Mouse (Mus musculus): ENCODE results near the gene Olfr763. TPM values are rescaled to one million over a fixed set of nuclear protein-coding genes. Genes with fewer than 3 reads are reported as not detected.

Olfr763 gene
- polyA plus RNA-seq (2012; fragmentation: generic; extraction: Trizol), result 0.05 TPM

- Histone ChIP-seq H3K79me2 (ENCODE audit: control insufficient read depth, insufficient read depth) (no peaks in the 10 kb centered on the region), H3K36me3 (ENCODE audit: control insufficient read depth, insufficient read depth) (no peaks in the 10 kb centered on the region), H3ac (ENCODE audit: control insufficient read depth, insufficient read length) (no peak within 1 kb of the TSS), H3K4me2 (ENCODE audit: low read depth) (no peak within 1 kb of the TSS), H3K27me3 (ENCODE audit: control insufficient read depth, insufficient read depth, insufficient read length) (no peaks in the 10 kb centered on the region), H3K4me3 (no peak within 1 kb of the TSS)
- TF ChIP-seq SRF (IDR thresholded peaks at IDR 0.05; ENCODE audit: control insufficient read depth, insufficient read length, low read depth), result no peak
- TF ChIP-seq MAX (IDR thresholded peaks at IDR 0.05; ENCODE audit: low read depth), result no peak
- TF ChIP-seq TCF3 (IDR thresholded peaks at IDR 0.05; ENCODE audit: insufficient read length, low read depth), result no peak
- no peak for TF ChIP-seq CEBPB (IDR thresholded peaks at IDR 0.05; ENCODE audit: insufficient read depth, poor library complexity, severe bottlenecking)
- no peak for TF ChIP-seq USF1 (IDR thresholded peaks at IDR 0.05; ENCODE audit: low read depth)
- TF ChIP-seq MYOG (IDR thresholded peaks at IDR 0.05; ENCODE audit: control insufficient read depth in 1 of 3, insufficient read depth in 1 of 3, insufficient read length in 2 of 3, low read depth in 2 of 3), result no peak
Measured at GRCm38 (mm10) chr10:129010288-129010841, at the start of gene Olfr763. Gene Olfr763, plus strand, starts transcription at chr10:129010791.

GRCm38 (mm10) chr10:128964961-128965360 is 45.6 kb upstream of the Olfr763 start:
- no peak overlapping the region for H3ac ChIP-seq (ENCODE audit: control insufficient read depth, insufficient read length)
- H3K4me3 ChIP-seq, result no peak overlapping the region
- H3K36me3 ChIP-seq (ENCODE audit: control insufficient read depth, insufficient read depth), result no peaks in the 10 kb centered on the region
- H3K27me3 ChIP-seq (ENCODE audit: control insufficient read depth, insufficient read depth, insufficient read length), result no peaks in the 10 kb centered on the region
- H3K79me2 ChIP-seq (ENCODE audit: control insufficient read depth, insufficient read depth), result no peaks in the 10 kb centered on the region
- TF ChIP-seq POLR2AphosphoS2 (IDR thresholded peaks at IDR 0.05; ENCODE audit: insufficient read length, low read depth), result no peak
- no peak for TF ChIP-seq E2F4 (IDR thresholded peaks at IDR 0.05; ENCODE audit: insufficient read depth)
- no peak for TF ChIP-seq USF1 (IDR thresholded peaks at IDR 0.05; ENCODE audit: low read depth)
- TF ChIP-seq TCF12 (IDR thresholded peaks at IDR 0.05; ENCODE audit: insufficient read depth, poor library complexity, severe bottlenecking), result no peak
- no peak for TF ChIP-seq POLR2A (IDR thresholded peaks at IDR 0.05; ENCODE audit: insufficient read length, low read depth)
- TF ChIP-seq MAX (IDR thresholded peaks at IDR 0.05; ENCODE audit: low read depth), result no peak
- TF ChIP-seq CEBPB (IDR thresholded peaks at IDR 0.05; ENCODE audit: insufficient read depth, poor library complexity, severe bottlenecking), result no peak
- no peak for TF ChIP-seq MYOG (IDR thresholded peaks at IDR 0.05; ENCODE audit: control insufficient read depth in 1 of 3, insufficient read depth in 1 of 3, insufficient read length in 2 of 3, low read depth in 2 of 3)
- TF ChIP-seq SRF (IDR thresholded peaks at IDR 0.05; ENCODE audit: control insufficient read depth, insufficient read length, low read depth), result no peak
- TF ChIP-seq REST (IDR thresholded peaks at IDR 0.05; ENCODE audit: insufficient read depth, insufficient read length), result no peak
- no peak for TF ChIP-seq MYOD1 (IDR thresholded peaks at IDR 0.05; ENCODE audit: control insufficient read depth in 1 of 3, insufficient read length in 2 of 3, low read depth in 2 of 3)
- TF ChIP-seq TCF3 (IDR thresholded peaks at IDR 0.05; ENCODE audit: insufficient read length, low read depth), result no peak
- no peak overlapping the region for H3K4me2 ChIP-seq (ENCODE audit: low read depth)

- H3K36me3 ChIP-seq (ENCODE audit: control insufficient read depth, insufficient read depth), result no peaks in the 10 kb centered on the region
- no peaks in the 10 kb centered on the region for H3K27me3 ChIP-seq (ENCODE audit: control insufficient read depth, insufficient read depth, insufficient read length)
- H3K4me2 ChIP-seq (ENCODE audit: low read depth), result no peak overlapping the region
- H3K79me2 ChIP-seq (ENCODE audit: control insufficient read depth, insufficient read depth), result no peaks in the 10 kb centered on the region
- no peak overlapping the region for H3K4me3 ChIP-seq
- no peak overlapping the region for H3ac ChIP-seq (ENCODE audit: control insufficient read depth, insufficient read length)
- TF ChIP-seq SRF (IDR thresholded peaks at IDR 0.05; ENCODE audit: control insufficient read depth, insufficient read length, low read depth) (no peak), POLR2AphosphoS2 (IDR thresholded peaks at IDR 0.05; ENCODE audit: insufficient read length, low read depth) (no peak), POLR2A (IDR thresholded peaks at IDR 0.05; ENCODE audit: insufficient read length, low read depth) (no peak), CEBPB (IDR thresholded peaks at IDR 0.05; ENCODE audit: insufficient read depth, poor library complexity, severe bottlenecking) (peak; percentile 50; the same call in 1 of the 2 replicates)
Measured at GRCm38 (mm10) chr10:128965871-128966270, 44.7 kb upstream of the Olfr763 start.

- H3K4me3 ChIP-seq, result no peak overlapping the region
- no peaks in the 10 kb centered on the region for H3K36me3 ChIP-seq (ENCODE audit: control insufficient read depth, insufficient read depth)
- no peaks in the 10 kb centered on the region for H3K27me3 ChIP-seq (ENCODE audit: control insufficient read depth, insufficient read depth, insufficient read length)
- H3K79me2 ChIP-seq (ENCODE audit: control insufficient read depth, insufficient read depth), result no peaks in the 10 kb centered on the region
- H3ac ChIP-seq (ENCODE audit: control insufficient read depth, insufficient read length), result no peak overlapping the region
- no peak for TF ChIP-seq MYOG (IDR thresholded peaks at IDR 0.05; ENCODE audit: control insufficient read depth in 1 of 3, insufficient read depth in 1 of 3, insufficient read length in 2 of 3, low read depth in 2 of 3)
- no peak for TF ChIP-seq TCF12 (IDR thresholded peaks at IDR 0.05; ENCODE audit: insufficient read depth, poor library complexity, severe bottlenecking)
- TF ChIP-seq POLR2A (IDR thresholded peaks at IDR 0.05; ENCODE audit: insufficient read length, low read depth), result no peak
- TF ChIP-seq MAX (IDR thresholded peaks at IDR 0.05; ENCODE audit: low read depth), result no peak
- no peak for TF ChIP-seq MYOD1 (IDR thresholded peaks at IDR 0.05; ENCODE audit: control insufficient read depth in 1 of 3, insufficient read length in 2 of 3, low read depth in 2 of 3)
- no peak for TF ChIP-seq POLR2AphosphoS2 (IDR thresholded peaks at IDR 0.05; ENCODE audit: insufficient read length, low read depth)
- TF ChIP-seq USF1 (IDR thresholded peaks at IDR 0.05; ENCODE audit: low read depth), result no peak
- no peak for TF ChIP-seq REST (IDR thresholded peaks at IDR 0.05; ENCODE audit: insufficient read depth, insufficient read length)
- TF ChIP-seq E2F4 (IDR thresholded peaks at IDR 0.05; ENCODE audit: insufficient read depth), result no peak
- no peak for TF ChIP-seq TCF3 (IDR thresholded peaks at IDR 0.05; ENCODE audit: insufficient read length, low read depth)
- TF ChIP-seq SRF (IDR thresholded peaks at IDR 0.05; ENCODE audit: control insufficient read depth, insufficient read length, low read depth), result no peak
- no peak for TF ChIP-seq CEBPB (IDR thresholded peaks at IDR 0.05; ENCODE audit: insufficient read depth, poor library complexity, severe bottlenecking)
- H3K4me2 ChIP-seq (ENCODE audit: low read depth), result peak overlapping the region; percentile 26
Measured at GRCm38 (mm10) chr10:128968341-128968749, 42.2 kb upstream of the Olfr763 start.

- Histone ChIP-seq H3K27me3 (ENCODE audit: control insufficient read depth, insufficient read depth, insufficient read length) (no peaks in the 10 kb centered on the region), H3ac (ENCODE audit: control insufficient read depth, insufficient read length) (no peak overlapping the region), H3K4me3 (no peak overlapping the region), H3K36me3 (ENCODE audit: control insufficient read depth, insufficient read depth) (no peaks in the 10 kb centered on the region), H3K4me2 (ENCODE audit: low read depth) (no peak overlapping the region), H3K79me2 (ENCODE audit: control insufficient read depth, insufficient read depth) (no peaks in the 10 kb centered on the region)
- TF ChIP-seq SRF (IDR thresholded peaks at IDR 0.05; ENCODE audit: control insufficient read depth, insufficient read length, low read depth), result no peak
Measured at GRCm38 (mm10) chr10:128970740-128971250, 39.8 kb upstream of the Olfr763 start.
